Mouse (Mus musculus): ENCODE measurements around the gene Morc1.

- TF ChIP-seq CTCF (IDR thresholded peaks at IDR 0.05; ENCODE audit: low read depth) (no peak), EP300 (optimal IDR thresholded peaks at IDR 0.05) (no peak)
These were observed 4.4 kb downstream of the Morc1 start for GRCm38 (mm10) chr16:48435454-48435853.
